17 mouse cellular contexts compared by ENCODE assay signal in the genomic region with DNA sequence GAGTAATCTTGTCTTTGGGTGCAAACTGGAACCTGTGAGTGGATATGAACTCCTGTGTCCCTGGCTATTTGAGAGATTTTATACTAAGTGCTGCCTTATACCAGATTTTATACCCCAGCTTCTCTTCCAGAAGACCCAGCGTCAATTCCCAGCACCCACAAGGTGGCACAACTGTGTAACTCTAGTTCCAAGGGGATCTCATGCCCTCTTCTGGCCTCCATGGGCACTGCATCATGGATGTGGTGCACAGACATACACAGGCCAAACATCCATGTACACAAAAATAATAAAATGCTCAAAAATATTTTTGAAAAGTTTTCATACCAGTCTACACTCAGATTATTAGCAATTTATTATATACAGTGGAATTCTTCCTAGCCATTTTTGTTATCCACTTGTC. TPM values are rescaled to one million over a fixed set of nuclear protein-coding genes. Genes with fewer than 3 reads are reported as not detected.
DNase-seq lines count a peak whose midpoint lies in the region; ATAC-seq and TF ChIP-seq lines count a peak whose summit lies in the region.
"Had no signal": no experiment of that assay in that cellular context is flagged by ENCODE, and none has a peak within 500 bp of the region (broad histone marks: within the 10 kb centered on the region; RNA-seq: fewer than 3 reads in every experiment).

No protein-coding gene starts in this region.

- H3K27ac ChIP-seq in gastrocnemius, adult 2 months: no peak overlapping the region
- no peak overlapping the region for H3K27ac ChIP-seq in liver, embryonic 14.5 days
- no peak overlapping the region for H3K27ac ChIP-seq in liver, embryonic 12.5 days
- H3K27ac ChIP-seq in ES-Bruce4 (ENCODE audit: insufficient read depth, low read length): no peak overlapping the region
- no peak overlapping the region for H3K27ac ChIP-seq in bone marrow macrophage, adult 2 months (ENCODE audit: insufficient read depth, low read depth, low read length)
- H3K27ac ChIP-seq: embryonic facial prominence, embryonic 13.5 days; heart, embryonic 15.5 days; limb, embryonic 12.5 days had no signal

- no peak for ATAC-seq in liver, embryonic 14.5 days (ENCODE audit: insufficient read depth)
- ATAC-seq in liver, embryonic 12.5 days: no peak

- no peak overlapping the region for H3K4me3 ChIP-seq in gastrocnemius, adult 2 months
- no peak overlapping the region for H3K4me3 ChIP-seq in liver, embryonic 14.5 days (ENCODE audit: insufficient read depth in 1 of 2, low read depth in 2 of 2, low read length in 2 of 2)
- no peak overlapping the region for H3K4me3 ChIP-seq in liver, embryonic 12.5 days
- H3K4me3 ChIP-seq in ES-Bruce4 (ENCODE audit: low read depth, low read length): no peak overlapping the region
- H3K4me3 ChIP-seq in bone marrow macrophage, adult 2 months (ENCODE audit: insufficient read depth, low read length): no peak overlapping the region
- H3K4me3 ChIP-seq: embryonic facial prominence, embryonic 13.5 days; heart, embryonic 15.5 days; limb, embryonic 12.5 days had no signal

- H3K9me3 ChIP-seq in liver, embryonic 14.5 days (ENCODE audit: control insufficient read depth, low read length): peaks cover 3% of the 10 kb centered on the region; the same call in 1 of the 2 replicates
- peaks cover 6% of the 10 kb centered on the region; the same call in 1 of the 2 replicates for H3K9me3 ChIP-seq in liver, embryonic 12.5 days (replicated peaks)
- no peaks in the 10 kb centered on the region for H3K9me3 ChIP-seq in ES-Bruce4 (replicated peaks; ENCODE audit: control insufficient read depth, insufficient read depth, low read length, poor library complexity, severe bottlenecking)

- WGBS in liver, embryonic 14.5 days (ENCODE audit: insufficient replicate concordance): 83% methylated on average over 1 of the region's 1 CpGs
- 83% methylated on average over 1 of the region's 1 CpGs for WGBS in liver, embryonic 12.5 days (ENCODE audit: insufficient replicate concordance)

- peak; percentile 29; the same call in 1 of the 2 replicates for TF ChIP-seq CTCF in gastrocnemius, adult 2 months (IDR thresholded peaks at IDR 0.05)
- peak; percentile 58 for TF ChIP-seq CTCF in liver, embryonic 14.5 days (IDR thresholded peaks at IDR 0.05; ENCODE audit: low read depth)
- TF ChIP-seq CTCF in ES-Bruce4 (IDR thresholded peaks at IDR 0.05; ENCODE audit: low read depth, low read length): peak; percentile 82
- peak; percentile 32; the same call in 1 of the 2 replicates for TF ChIP-seq CTCF in bone marrow macrophage, adult 2 months (IDR thresholded peaks at IDR 0.05; ENCODE audit: low read depth, low read length)

- no peak for TF ChIP-seq POLR2A in ES-Bruce4 (IDR thresholded peaks at IDR 0.05; ENCODE audit: insufficient read depth, low read length)
- TF ChIP-seq POLR2A in bone marrow macrophage, adult 2 months (IDR thresholded peaks at IDR 0.05; ENCODE audit: borderline replicate concordance, low read depth, low read length): no peak

- DNase-seq in gastrocnemius, adult 2 months: no peak
- DNase-seq in gastrocnemius, adult 18-20 months (ENCODE audit: low spot score): no peak
- DNase-seq in liver, embryonic 14.5 days (ENCODE audit: low read depth in 3 of 3, low spot score in 3 of 3): no peak
- DNase-seq in adrenal gland, postnatal 10 days: no peak
- DNase-seq in heart, postnatal 14 days: no peak
- DNase-seq: cerebellum, adult 18-20 months; kidney, adult 11 months; kidney, postnatal 4 days; lung, postnatal 14 days; retina, postnatal 1 day; thymus, postnatal 36 days had no signal

- H3K36me3 ChIP-seq in liver, embryonic 14.5 days (replicated peaks; ENCODE audit: control insufficient read depth, insufficient read depth, low read depth): no peaks in the 10 kb centered on the region; the same call in none of the 2 replicates
- peaks cover 49% of the 10 kb centered on the region for H3K36me3 ChIP-seq in liver, embryonic 12.5 days
- H3K36me3 ChIP-seq in ES-Bruce4 (ENCODE audit: control insufficient read depth, insufficient read depth, low read length, poor library complexity, severe bottlenecking): no peaks in the 10 kb centered on the region

- H3K27me3 ChIP-seq in liver, embryonic 14.5 days (ENCODE audit: control insufficient read depth, insufficient read depth, low read length): no peaks in the 10 kb centered on the region
- H3K27me3 ChIP-seq in liver, embryonic 12.5 days (replicated peaks): no peaks in the 10 kb centered on the region
- H3K27me3 ChIP-seq in ES-Bruce4 (ENCODE audit: control insufficient read depth, insufficient read depth, low read length, poor library complexity, severe bottlenecking): no peaks in the 10 kb centered on the region
- H3K27me3 ChIP-seq: embryonic facial prominence, embryonic 13.5 days; heart, embryonic 15.5 days; limb, embryonic 12.5 days had no signal

- TF ChIP-seq EP300 in liver, embryonic 14.5 days (IDR thresholded peaks at IDR 0.05; ENCODE audit: low read depth): no peak
- TF ChIP-seq EP300 in ES-Bruce4 (IDR thresholded peaks at IDR 0.05; ENCODE audit: insufficient read depth, low read depth, low read length): no peak

- no peak overlapping the region for H3K4me2 ChIP-seq in liver, embryonic 14.5 days (ENCODE audit: low read depth)
- no peak overlapping the region for H3K4me2 ChIP-seq in liver, embryonic 12.5 days
- H3K4me2 ChIP-seq: embryonic facial prominence, embryonic 13.5 days; heart, embryonic 15.5 days; limb, embryonic 12.5 days had no signal

- no peak overlapping the region for H3K9ac ChIP-seq in liver, embryonic 14.5 days (replicated peaks)
- H3K9ac ChIP-seq in liver, embryonic 12.5 days: no peak overlapping the region
- H3K9ac ChIP-seq in ES-Bruce4 (ENCODE audit: low read depth, poor library complexity, severe bottlenecking): no peak overlapping the region
- H3K9ac ChIP-seq: embryonic facial prominence, embryonic 13.5 days; heart, embryonic 15.5 days; limb, embryonic 12.5 days had no signal

- H3K4me1 ChIP-seq in liver, embryonic 14.5 days (replicated peaks; ENCODE audit: control insufficient read depth in 2 of 2, insufficient read depth in 2 of 2, low read length in 1 of 2): peaks cover 29% of the 10 kb centered on the region in 2 experiments
- H3K4me1 ChIP-seq in liver, embryonic 12.5 days: peaks cover 37% of the 10 kb centered on the region
- no peaks in the 10 kb centered on the region for H3K4me1 ChIP-seq in ES-Bruce4 (ENCODE audit: control insufficient read depth, insufficient read depth, low read length)
- H3K4me1 ChIP-seq in bone marrow macrophage, adult 2 months (ENCODE audit: control insufficient read depth, insufficient read depth, low read length): no peaks in the 10 kb centered on the region
- H3K4me1 ChIP-seq: embryonic facial prominence, embryonic 13.5 days; heart, embryonic 15.5 days; limb, embryonic 12.5 days had no signal

- intact Hi-C loops in gastrocnemius, adult 2 months (cut with DNase I): no loop called here
- intact Hi-C loops in heart, postnatal 14 days (cut with DNase I): no loop called here

RNA-seq across cellular contexts. Expression of gene Clasp2, which starts 18.4 kb away (rescaled TPM):
- total RNA-seq in gastrocnemius, adult 2 months (2021): 10 to 100 TPM; 42.0 to 52.7 TPM
- total RNA-seq in gastrocnemius, adult 18-20 months (2021): 10 to 100 TPM; 42.9 to 43.1 TPM
- polyA plus RNA-seq in liver, embryonic 14.5 days (2012; rRNA removed): 3.1 and 4.7 TPM in 2 replicates
- polyA plus RNA-seq in liver, embryonic 14.5 days (2014; fragmentation: Nextera tagmentation; extraction: Ambion mirVana): 8.8 and 11.6 TPM in 2 replicates
- polyA plus RNA-seq in liver, embryonic 12.5 days (2016; fragmentation: Nextera tagmentation; extraction: Ambion mirVana): 23.1 and 24.2 TPM in 2 replicates
- polyA plus RNA-seq in ES-Bruce4 (2011; ENCODE audit: insufficient read depth, insufficient read length, low read depth, missing spikeins): 70.3 and 71.5 TPM in 2 replicates
- 44.6 and 50.5 TPM in 2 replicates for polyA plus RNA-seq in bone marrow macrophage, adult 2 months (2012; ENCODE audit: insufficient read depth, insufficient read length, missing spikeins)
- total RNA-seq in adrenal gland, postnatal 10 days (2021): 10 to 100 TPM; 76.5 to 86.0 TPM
- total RNA-seq in heart, postnatal 14 days (2021): 10 to 100 TPM; 49.1 to 50.3 TPM

RNA-seq across cellular contexts. Expression of gene Pdcd6ip, which starts 51.6 kb away (rescaled TPM):
- total RNA-seq in gastrocnemius, adult 2 months (2021): 10 to 100 TPM; 37.1 to 42.5 TPM
- 10 to 100 TPM; 35.0 to 46.0 TPM for total RNA-seq in gastrocnemius, adult 18-20 months (2021)
- 16.4 and 23.4 TPM in 2 replicates for polyA plus RNA-seq in liver, embryonic 14.5 days (2012; rRNA removed)
- 29.4 and 35.3 TPM in 2 replicates for polyA plus RNA-seq in liver, embryonic 14.5 days (2014; fragmentation: Nextera tagmentation; extraction: Ambion mirVana)
- polyA plus RNA-seq in liver, embryonic 12.5 days (2016; fragmentation: Nextera tagmentation; extraction: Ambion mirVana): 56.1 and 56.4 TPM in 2 replicates
- 133 TPM in 2 replicates for polyA plus RNA-seq in ES-Bruce4 (2011; ENCODE audit: insufficient read depth, insufficient read length, low read depth, missing spikeins)
- polyA plus RNA-seq in bone marrow macrophage, adult 2 months (2012; ENCODE audit: insufficient read depth, insufficient read length, missing spikeins): 154 and 162 TPM in 2 replicates
- total RNA-seq in adrenal gland, postnatal 10 days (2021): 100 to 1,000 TPM; 107 to 110 TPM
- total RNA-seq in heart, postnatal 14 days (2021): 10 to 100 TPM; 66.6 to 68.6 TPM

Comparison
In these comparisons a context has a peak if more than half of its experiments do, and no peak if none do; other contexts are left out.
1. CTCF ChIP-seq: peak in every context shown above with its lines; median percentile 82 in ES-Bruce4; 58 in liver, embryonic 14.5 days; 32 in bone marrow macrophage, adult 2 months; 29 in gastrocnemius, adult 2 months.